8 mouse cellular contexts compared by ENCODE assay signal in genomic region chr2:52423611-52424247, GRCm38 (mm10). TPM values are rescaled to one million over a fixed set of nuclear protein-coding genes. Genes with fewer than 3 reads are reported as not detected.
DNase-seq lines count a peak whose midpoint lies in the region; ATAC-seq and TF ChIP-seq lines count a peak whose summit lies in the region.

No protein-coding gene starts in this region.

- peak in 1 of 2 experiments; percentile 45 for DNase-seq in cerebellum, adult 2 months
- peak; percentile 34 for DNase-seq in 3T3-L1 (ENCODE audit: low read depth, low spot score)
- no peak for DNase-seq in forebrain, embryonic 10.5 days (ENCODE audit: extremely low spot score, low spot score)
- peak; percentile 25 to 30 for DNase-seq in kidney, postnatal 36 days
- no peak for DNase-seq in left cerebral cortex, postnatal 4 days
- no peak for DNase-seq in yolk sac, embryonic 10.5 days (ENCODE audit: low spot score)

- no peak for ATAC-seq in cerebellum, adult (ENCODE audit: insufficient number of reproducible peaks, low FRiP score, low TSS enrichment)
- ATAC-seq in neural tube, embryonic 14.5 days (ENCODE audit: low read depth) = no peak

- no peaks in the 10 kb centered on the region for H3K27me3 ChIP-seq in cerebellum, adult 2 months (ENCODE audit: control insufficient read depth, insufficient read depth, low read length)
- 0 out of 2 replicates have a peak, but pooled peaks cover 5% of the 10 kb centered on the region for H3K27me3 ChIP-seq in forebrain, embryonic 10.5 days (ENCODE audit: poor library complexity, severe bottlenecking)
- H3K27me3 ChIP-seq in neural tube, embryonic 14.5 days (ENCODE audit: control insufficient read depth, insufficient read depth, low read length) = no peaks in the 10 kb centered on the region

- TF ChIP-seq POLR2A in cerebellum, adult 2 months (IDR thresholded peaks at IDR 0.05; ENCODE audit: borderline replicate concordance, insufficient read depth, low read length) = no peak

- peak overlapping the region; percentile 93 for H3K9ac ChIP-seq in neural tube, embryonic 14.5 days (replicated peaks; ENCODE audit: low read depth, low read length)

- peaks cover 2% of the 10 kb centered on the region; the same call in 1 of the 2 replicates for H3K9me3 ChIP-seq in forebrain, embryonic 10.5 days
- no peaks in the 10 kb centered on the region for H3K9me3 ChIP-seq in neural tube, embryonic 14.5 days (ENCODE audit: control insufficient read depth, low read length)

- intact Hi-C loops in left cerebral cortex, postnatal 4 days (cut with DNase I) = loop anchor here (5.0 kb wide), 1 partner anchor 169 kb away; no protein-coding TSS in a partner anchor

- H3K4me2 ChIP-seq in neural tube, embryonic 14.5 days (ENCODE audit: low read depth, low read length) = peak overlapping the region; percentile 64

- H3K4me3 ChIP-seq in cerebellum, adult 2 months (replicated peaks; ENCODE audit: insufficient read depth, low read depth, low read length) = peak overlapping the region; percentile 98
- peak overlapping the region; percentile 93 for H3K4me3 ChIP-seq in forebrain, embryonic 10.5 days
- H3K4me3 ChIP-seq in neural tube, embryonic 14.5 days (ENCODE audit: low read depth, low read length) = peak overlapping the region; percentile 94

- under 1% methylated on average over 16 of the region's 16 CpGs for WGBS in cerebellum, adult 2 months
- 4% methylated on average over 16 of the region's 16 CpGs for WGBS in forebrain, embryonic 10.5 days
- WGBS in neural tube, embryonic 14.5 days = 2% methylated on average over 16 of the region's 16 CpGs

- TF ChIP-seq CTCF in cerebellum, adult 2 months (IDR thresholded peaks at IDR 0.05; ENCODE audit: borderline replicate concordance, insufficient read depth, low read depth, low read length) = no peak

- no peak overlapping the region for H3K27ac ChIP-seq in cerebellum, adult 2 months (ENCODE audit: insufficient read depth, low read length)
- H3K27ac ChIP-seq in forebrain, embryonic 10.5 days = peak overlapping the region; percentile 98
- H3K27ac ChIP-seq in neural tube, embryonic 14.5 days (ENCODE audit: low read depth, low read length) = no peak overlapping the region

- H3K36me3 ChIP-seq in forebrain, embryonic 10.5 days (replicated peaks) = peaks cover 8% of the 10 kb centered on the region; the same call in 1 of the 2 replicates
- H3K36me3 ChIP-seq in neural tube, embryonic 14.5 days (ENCODE audit: control insufficient read depth, insufficient read depth, low read length) = no peaks in the 10 kb centered on the region

- H3K4me1 ChIP-seq in cerebellum, adult 2 months (ENCODE audit: control insufficient read depth, insufficient read depth, low read length) = peaks cover 23% of the 10 kb centered on the region
- peaks cover 37% of the 10 kb centered on the region for H3K4me1 ChIP-seq in forebrain, embryonic 10.5 days
- H3K4me1 ChIP-seq in neural tube, embryonic 14.5 days (ENCODE audit: control insufficient read depth, insufficient read depth, low read length) = peaks cover 9% of the 10 kb centered on the region; the same call in 1 of the 2 replicates

RNA-seq across cellular contexts. Expression of gene Arl5a, which starts 1.0 kb away (rescaled TPM):
- polyA plus RNA-seq in cerebellum, adult 2 months (2012; rRNA removed) = 56.7 and 57.3 TPM in 2 replicates
- 50.6 and 51.3 TPM in 2 replicates for polyA plus RNA-seq in forebrain, embryonic 10.5 days (2016; fragmentation: Nextera tagmentation; extraction: Ambion mirVana)
- 61.2 and 72.6 TPM in 2 replicates for polyA plus RNA-seq in neural tube, embryonic 14.5 days (2014; fragmentation: Nextera tagmentation; extraction: Ambion mirVana)
- total RNA-seq in left cerebral cortex, postnatal 4 days (2021) = 10 to 100 TPM; 70.8 to 75.0 TPM

RNA-seq across cellular contexts. Expression of gene Neb, which starts 45.5 kb away (rescaled TPM):
- polyA plus RNA-seq in cerebellum, adult 2 months (2012; rRNA removed) = 10.8 and 12.8 TPM in 2 replicates
- polyA plus RNA-seq in forebrain, embryonic 10.5 days (2016; fragmentation: Nextera tagmentation; extraction: Ambion mirVana) = 0.12 and 0.31 TPM in 2 replicates
- polyA plus RNA-seq in neural tube, embryonic 14.5 days (2014; fragmentation: Nextera tagmentation; extraction: Ambion mirVana) = 1.0 and 1.9 TPM in 2 replicates
- total RNA-seq in left cerebral cortex, postnatal 4 days (2021) = 1 to 10 TPM; 3.8 to 4.8 TPM

Comparison
In these comparisons a context has a peak if more than half of its experiments do, and no peak if none do; other contexts are left out.
1. DNase-seq: peak in 3T3-L1 (single experiment) and kidney, postnatal 36 days (2 of 2); none in forebrain, embryonic 10.5 days (single experiment), left cerebral cortex, postnatal 4 days (single experiment) and yolk sac, embryonic 10.5 days (single experiment).
2. Peak in every context shown above with its lines, with median percentiles within 50 percentile points of each other: H3K4me3 ChIP-seq.